Mouse (Mus musculus): ENCODE measurements at regions not wholly inside any gene's neighbourhood (a gene's known extent, or its start where the extent isn't known, plus 50 kb on each side); places are given as distances from the start of the nearest gene placed in this dataset.

DNA sequence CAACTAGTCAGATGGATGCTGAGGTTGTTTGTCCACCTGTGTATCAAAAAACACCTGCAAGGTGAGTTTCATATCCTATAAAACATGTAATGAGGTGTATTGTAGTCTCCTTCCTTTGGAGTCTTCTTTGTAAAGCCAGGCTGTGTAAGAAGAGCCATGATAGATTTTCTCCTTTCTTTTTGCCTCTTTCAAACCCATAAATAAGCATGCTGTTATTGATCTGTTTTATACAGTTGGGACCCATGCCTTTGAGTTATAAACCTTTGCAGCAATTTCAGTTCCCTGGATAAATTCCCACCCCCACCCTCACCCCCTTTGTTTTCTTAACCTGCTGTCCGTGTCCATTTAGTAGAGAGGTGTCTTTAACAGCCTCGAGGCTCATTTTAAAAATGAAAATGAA, 131.0 kb upstream of the Rgs17 start:
- ATAC-seq (replicated peaks; ENCODE audit: low FRiP score, low TSS enrichment, poor library complexity, severe bottlenecking), result no peak

DNA sequence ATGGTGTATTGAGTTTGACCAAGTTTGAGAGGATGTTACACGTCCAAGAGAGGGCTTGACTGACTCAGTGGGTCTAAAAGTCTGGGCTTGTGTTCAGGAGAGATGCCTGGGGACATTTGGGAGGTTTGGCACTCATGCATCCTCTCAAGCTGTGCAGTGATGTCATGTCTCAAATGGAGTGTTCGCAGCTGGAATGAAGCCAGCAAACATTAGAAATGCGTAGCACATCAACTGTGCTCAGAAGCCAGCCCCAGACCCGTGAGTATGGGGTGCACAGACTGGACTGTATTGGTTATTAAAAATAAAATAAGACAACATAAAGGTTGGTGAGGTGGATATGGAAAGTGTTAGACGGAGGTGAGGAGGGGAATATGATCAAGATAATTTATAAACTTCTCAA, 121.2 kb upstream of the Rgs17 start:
- no peak for ATAC-seq (replicated peaks; ENCODE audit: low FRiP score, low TSS enrichment, poor library complexity, severe bottlenecking)

DNA sequence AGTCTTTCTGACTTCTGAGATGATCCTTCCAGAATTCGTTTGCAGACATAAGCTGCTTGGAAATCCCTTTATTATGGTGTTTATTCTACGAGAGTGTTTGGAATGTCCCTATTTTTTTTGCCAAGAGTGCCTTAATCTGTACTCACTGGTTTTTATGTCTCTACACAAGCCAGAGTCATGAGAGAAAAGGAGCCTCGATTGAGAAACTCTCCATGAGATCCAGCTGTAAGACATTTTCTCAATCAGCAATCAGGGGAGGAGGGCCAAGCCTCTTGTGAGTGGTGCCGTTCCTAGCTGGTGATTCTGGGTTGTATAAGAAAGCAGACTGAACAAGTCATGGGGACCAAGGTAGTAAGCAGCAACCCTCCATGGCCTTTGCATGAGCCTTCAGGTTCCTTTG, 117.6 kb upstream of the Rgs17 start:
- no peak for ATAC-seq (replicated peaks; ENCODE audit: low FRiP score, low TSS enrichment, poor library complexity, severe bottlenecking)

DNA sequence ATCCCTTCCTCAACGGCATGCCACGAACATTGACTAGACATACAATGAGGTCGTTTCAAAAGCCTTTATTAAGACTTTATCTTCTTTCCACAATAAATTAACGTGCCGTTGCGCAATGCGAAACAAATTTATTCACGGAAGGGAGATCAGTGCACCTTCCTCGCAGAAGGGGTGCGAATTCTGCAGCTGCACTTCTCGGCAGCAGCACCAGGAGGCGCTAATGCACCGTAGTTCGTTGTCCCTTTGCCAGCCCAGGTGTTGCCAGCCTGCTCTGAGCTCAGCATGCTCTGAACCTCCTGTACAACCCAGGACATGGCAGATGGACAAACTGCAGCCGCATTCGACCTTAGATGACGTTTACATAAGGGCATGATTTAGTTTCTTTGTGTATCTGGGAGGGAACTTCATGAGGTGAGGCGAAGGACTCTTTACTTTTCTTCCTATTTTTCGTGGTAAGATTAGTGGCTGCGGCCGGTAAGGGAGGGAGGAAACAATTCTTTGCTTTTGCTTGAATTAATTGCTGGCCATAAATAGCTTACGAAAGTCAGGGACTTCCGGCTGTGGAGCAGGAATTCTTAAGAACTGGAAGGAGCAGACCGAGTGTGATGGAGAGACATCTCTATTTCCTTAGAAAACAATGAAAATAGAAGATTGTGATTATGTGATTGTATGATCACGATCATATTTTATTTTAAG, 113.7 kb upstream of the Rgs17 start:
- ATAC-seq (replicated peaks; ENCODE audit: low FRiP score, low TSS enrichment, poor library complexity, severe bottlenecking), result peak; percentile 85

DNA sequence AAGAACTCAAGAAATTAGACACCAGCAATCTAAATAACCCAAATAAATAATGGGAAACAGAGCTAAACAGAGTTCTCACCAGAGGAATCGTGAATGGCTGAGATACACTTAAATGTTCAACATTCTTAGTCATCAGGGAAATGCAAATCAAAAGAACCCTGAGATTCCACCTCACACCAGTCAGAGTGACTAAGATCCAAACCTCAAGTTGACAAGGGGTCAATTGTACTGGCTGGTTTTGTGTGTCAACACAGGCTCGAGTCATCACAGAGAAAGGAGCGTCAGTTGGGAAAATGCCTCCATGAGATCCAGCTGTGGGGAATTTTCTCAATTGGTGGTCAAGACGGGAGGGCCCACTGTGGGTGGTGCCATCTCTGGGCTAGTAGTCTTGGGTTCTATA, 110.3 kb upstream of the Rgs17 start:
- ATAC-seq (replicated peaks; ENCODE audit: low FRiP score, low TSS enrichment, poor library complexity, severe bottlenecking), result no peak

DNA sequence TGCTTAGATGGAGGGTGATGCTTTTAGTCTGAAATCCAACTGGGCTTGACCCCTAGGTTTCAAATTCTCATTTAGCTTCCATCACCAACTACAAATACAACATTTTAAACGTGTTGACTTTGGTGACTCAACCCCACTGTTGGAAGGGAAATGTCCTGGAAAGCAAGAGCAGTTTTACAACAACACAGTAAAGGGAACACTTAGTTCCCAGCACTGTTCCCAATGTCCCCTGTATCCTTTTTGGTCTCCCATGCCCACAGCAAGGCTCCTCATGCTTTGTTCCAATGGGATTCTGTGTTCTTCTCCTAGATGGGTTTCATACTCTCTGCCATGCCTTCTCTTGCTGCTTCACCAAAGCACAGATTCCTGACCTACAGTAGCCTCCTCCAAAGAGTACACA, 105.4 kb upstream of the Rgs17 start:
- ATAC-seq (replicated peaks; ENCODE audit: low FRiP score, low TSS enrichment, poor library complexity, severe bottlenecking), result no peak

DNA sequence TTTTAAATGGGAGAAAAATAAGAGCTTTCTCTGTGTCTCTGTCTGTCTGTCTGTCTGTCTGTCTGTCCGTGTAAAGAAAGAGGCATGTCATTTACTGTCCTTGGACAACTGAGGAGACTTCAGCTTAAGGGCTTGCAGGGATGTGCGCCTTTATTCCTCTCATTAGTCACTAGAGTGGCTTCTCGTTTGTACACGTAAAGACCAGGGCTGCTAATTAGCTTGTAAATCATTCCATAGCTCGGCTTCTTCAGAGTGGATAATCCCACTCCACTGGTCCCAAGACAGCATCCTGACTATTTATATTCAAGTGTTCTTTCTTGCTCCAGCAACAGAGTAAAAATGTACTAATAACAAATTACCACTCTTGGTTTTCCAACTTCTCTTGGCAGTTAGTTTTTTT, 104.1 kb upstream of the Rgs17 start:
- no peak for ATAC-seq (replicated peaks; ENCODE audit: low FRiP score, low TSS enrichment, poor library complexity, severe bottlenecking)

DNA sequence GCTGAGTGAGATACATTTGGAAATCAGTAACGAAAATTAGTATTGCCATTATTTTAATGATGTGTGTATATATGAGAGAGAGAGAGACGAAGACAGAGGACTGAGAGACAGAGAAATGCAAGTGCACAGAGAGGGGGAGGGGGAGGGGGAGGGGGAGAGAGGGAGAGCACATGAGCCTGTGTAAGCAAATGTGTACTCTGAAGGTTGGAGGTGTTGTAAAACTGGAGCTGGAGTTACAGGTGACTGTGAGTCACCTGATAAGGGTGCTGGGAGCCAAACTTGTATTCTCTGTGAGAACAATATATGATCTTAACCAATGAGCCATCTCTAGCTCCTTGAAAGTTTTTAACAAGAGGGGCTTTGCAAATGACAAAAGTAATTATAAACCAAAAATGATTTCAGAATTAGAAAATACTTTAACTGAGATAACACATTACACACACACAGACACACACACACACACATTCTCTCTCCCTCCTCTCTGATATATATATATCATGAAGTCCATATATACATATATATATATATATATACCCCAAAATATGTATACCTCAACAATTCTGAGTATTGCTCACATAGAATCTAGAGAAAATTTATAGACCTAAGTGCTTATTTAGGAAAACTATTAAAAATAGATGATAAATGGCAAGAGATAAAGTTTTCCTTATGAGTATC, 100.5 kb upstream of the Rgs17 start:
- ATAC-seq (replicated peaks; ENCODE audit: low FRiP score, low TSS enrichment, poor library complexity, severe bottlenecking), result no peak

DNA sequence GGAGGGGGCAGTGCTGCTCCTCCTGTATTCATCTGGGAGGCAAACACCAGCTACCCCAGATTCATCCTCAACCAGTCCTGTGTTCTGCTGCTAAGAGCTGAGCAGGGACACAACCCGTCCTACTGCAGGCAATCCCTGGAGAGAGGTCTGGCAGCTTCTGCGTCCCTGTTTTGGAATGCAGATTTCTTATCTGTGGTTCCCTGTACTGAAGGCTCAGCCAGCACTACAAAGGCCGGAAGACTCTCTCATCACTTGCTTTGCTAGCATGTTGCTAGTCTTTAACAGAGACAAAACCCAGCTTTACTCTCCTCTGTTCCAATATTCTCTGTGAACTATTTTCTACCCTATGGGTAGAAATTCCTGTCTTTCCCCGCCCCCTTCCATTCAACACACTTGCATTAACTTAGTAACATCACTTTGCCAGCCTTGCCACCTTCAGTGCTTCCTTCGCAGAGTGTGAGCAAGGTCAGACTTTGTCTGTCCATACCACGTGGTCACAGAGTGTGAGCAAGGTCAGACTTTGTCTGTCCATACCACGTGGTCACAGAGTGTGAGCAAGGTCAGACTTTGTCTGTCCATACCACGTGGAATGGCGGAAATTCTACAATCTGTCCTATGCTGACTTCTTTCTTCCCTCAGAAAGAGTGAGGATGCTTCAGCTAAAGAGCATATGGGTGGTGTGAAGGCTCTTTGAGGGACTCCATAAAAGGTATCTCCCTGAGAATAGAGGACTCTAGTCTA, 98.9 kb upstream of the Rgs17 start:
- ATAC-seq (replicated peaks; ENCODE audit: low FRiP score, low TSS enrichment, poor library complexity, severe bottlenecking), result no peak

DNA sequence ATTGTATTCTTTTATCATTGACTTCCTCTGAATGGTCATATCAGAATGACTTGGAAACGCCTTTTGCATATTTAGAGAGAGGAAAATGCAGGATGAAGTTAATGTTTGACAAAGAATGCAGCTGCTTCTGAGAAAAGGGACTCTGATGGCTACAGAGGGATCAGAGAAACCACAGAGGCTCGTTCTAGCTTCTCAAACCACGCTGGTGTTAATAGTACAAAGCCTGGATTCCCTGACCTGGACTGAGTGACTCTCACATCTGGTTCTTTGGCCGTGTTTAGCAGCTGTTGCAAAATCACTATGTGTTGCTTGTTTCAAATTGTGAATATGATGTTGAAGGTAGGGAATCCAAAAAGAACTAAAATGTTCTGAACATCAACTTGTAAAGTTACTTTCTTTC, 91.5 kb upstream of the Rgs17 start:
- no peak for ATAC-seq (replicated peaks; ENCODE audit: low FRiP score, low TSS enrichment, poor library complexity, severe bottlenecking)

DNA sequence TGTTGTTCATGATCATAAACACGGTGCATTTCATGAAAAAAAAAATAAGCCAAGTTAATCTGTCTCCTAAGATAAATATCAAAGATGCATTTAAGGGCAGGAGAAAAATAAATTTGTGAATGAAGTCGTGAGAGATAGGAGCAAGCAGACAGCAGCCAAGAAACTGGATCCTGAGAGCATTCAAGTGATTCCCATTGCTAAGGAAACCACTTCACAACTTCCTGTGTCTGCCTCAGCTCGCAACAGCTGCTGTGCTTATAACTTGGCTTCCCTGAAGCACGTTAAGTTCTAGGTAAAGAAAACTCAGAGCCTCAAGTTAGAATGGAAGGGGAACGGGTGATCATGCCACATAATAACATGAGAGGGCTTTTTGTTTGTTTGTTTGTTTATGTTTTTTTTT, 89.3 kb upstream of the Rgs17 start:
- no peak for ATAC-seq (replicated peaks; ENCODE audit: low FRiP score, low TSS enrichment, poor library complexity, severe bottlenecking)

DNA sequence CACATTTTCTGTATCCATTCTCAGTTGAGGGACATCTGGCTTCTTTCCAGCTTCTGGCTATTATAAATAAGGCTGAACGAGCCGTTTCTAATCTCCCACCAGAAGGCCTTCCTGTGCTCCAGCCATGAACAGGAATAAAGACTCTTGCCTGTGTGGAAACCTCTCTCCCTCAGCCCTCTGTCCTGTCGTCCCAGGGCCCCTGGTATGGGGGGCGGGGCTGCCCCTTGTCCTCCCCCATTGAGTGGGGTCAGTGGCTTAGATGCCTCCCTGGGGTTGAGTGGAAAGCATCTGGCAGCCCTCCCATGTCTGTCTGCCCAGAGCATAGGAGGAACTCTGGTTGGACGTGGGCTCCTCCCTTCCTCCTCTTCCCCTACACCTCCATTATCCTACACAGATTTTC, 88.8 kb upstream of the Rgs17 start:
- no peak for ATAC-seq (replicated peaks; ENCODE audit: low FRiP score, low TSS enrichment, poor library complexity, severe bottlenecking)

DNA sequence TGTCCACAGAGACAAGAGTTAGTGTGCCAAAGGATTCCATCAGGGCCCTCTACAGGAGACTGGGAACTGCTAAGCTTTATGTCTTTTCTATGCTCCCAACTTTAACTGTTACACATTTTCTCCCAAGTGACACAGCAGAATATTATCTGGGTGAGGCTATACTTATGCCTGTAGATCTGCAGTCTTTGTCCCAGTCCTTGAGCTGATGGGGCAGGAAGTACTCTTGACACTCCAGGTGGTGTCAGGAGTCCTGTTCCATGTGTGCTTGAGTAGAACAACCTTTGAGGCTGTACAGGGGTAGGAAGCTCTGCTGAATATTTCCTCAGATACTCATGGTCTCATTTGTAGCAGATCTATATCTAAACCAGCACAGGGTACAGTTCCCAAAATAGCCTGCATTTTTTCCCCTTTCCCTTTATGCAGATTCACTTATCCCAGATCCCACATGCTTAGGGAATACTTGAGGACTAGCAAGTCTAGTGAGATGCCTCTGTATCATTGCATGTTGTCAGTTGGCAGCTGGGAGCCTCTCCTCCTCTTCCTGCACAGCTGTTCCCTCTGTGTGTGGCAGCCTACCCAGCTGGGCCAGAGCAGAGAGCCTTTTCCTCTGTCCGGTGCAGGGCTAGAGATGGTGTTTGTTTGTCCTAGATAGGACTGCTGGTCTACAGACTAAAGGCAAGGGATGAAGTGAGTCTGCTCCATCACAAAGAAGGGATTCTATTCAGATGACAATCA, 85.2 kb upstream of the Rgs17 start:
- ATAC-seq (replicated peaks; ENCODE audit: low FRiP score, low TSS enrichment, poor library complexity, severe bottlenecking), result no peak

DNA sequence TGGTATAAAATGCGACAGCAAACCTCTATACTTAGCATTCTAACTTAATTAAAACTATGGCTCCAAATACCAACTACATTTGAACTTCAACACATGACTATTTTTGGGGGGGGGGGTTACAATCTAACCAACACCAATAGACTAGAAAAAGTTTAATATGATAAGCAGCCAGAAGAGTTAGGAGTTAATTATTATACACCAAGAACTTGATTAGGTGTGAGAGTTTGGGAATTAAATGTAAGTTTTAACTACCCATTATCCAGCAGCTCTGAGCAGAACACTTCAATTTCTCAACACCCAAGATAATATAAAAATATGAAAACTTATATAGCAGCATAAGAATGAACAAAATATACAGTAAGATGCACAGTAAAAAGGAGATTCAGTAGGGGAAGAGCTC, 59.2 kb upstream of the Rgs17 start:
- no peak for ATAC-seq (replicated peaks; ENCODE audit: low FRiP score, low TSS enrichment, poor library complexity, severe bottlenecking)

DNA sequence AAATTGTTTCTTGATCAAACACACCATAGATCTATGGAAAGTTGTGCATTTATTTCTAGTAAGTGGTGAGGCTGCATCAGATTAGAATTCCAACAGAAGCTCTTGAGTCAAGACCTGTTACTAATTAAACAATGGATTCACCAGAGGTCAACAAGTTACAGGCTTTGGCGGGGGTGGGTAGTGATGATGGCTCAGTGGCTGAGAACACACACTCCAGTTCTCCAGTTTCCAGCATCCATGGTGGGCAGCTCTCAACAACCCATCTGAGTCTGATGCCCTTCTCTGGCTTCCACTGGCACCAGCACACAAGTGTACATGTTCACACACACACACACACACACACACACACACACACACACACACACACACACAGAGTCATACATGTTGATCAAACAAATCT, 56.3 kb upstream of the Rgs17 start:
- no peak for ATAC-seq (replicated peaks; ENCODE audit: low FRiP score, low TSS enrichment, poor library complexity, severe bottlenecking)

Data from megakaryocyte-erythroid progenitor cell, adult 5-6 weeks (primary cell).